Mouse (Mus musculus) midbrain, postnatal 0 days (tissue): ENCODE data around the gene Mog. TPM values are rescaled to one million over a fixed set of nuclear protein-coding genes. Genes with fewer than 3 reads are reported as not detected.

Source experiments
- ATAC-seq: fragments of 200-750 bp; cut with Nextera tagmentation; 2 replicates; pipeline ENCODE4 v1.8.0; 2017; ENCODE audit warnings: moderate number of reproducible peaks, mild to moderate bottlenecking, moderate TSS enrichment, moderate library complexity; ENCODE audit not compliant: low FRiP score
- DNase-seq: peaks from one replicate; pipeline ENCODE4 v3.0.0-alpha.2; 2015; ENCODE audit warnings: low spot score
- H3K27ac ChIP-seq: fragments of 300-500 bp; sonication (generic); 2 replicates; pipeline ENCODE4 v1.5.1; 2014; ENCODE audit warnings: low read depth, mild to moderate bottlenecking, low read length, mixed read lengths
- H3K27me3 ChIP-seq: fragments of 300-500 bp; sonication (generic); 2 replicates; pipeline ENCODE4 v1.6.1; 2014; ENCODE audit warnings: low read length, control low read depth, mixed read lengths; ENCODE audit not compliant: insufficient read depth
- H3K36me3 ChIP-seq: fragments of 300-500 bp; sonication (generic); 2 replicates; pipeline ENCODE4 v1.6.1; 2014; ENCODE audit warnings: low read length, control low read depth, mixed read lengths; ENCODE audit not compliant: insufficient read depth
- H3K4me1 ChIP-seq: fragments of 300-500 bp; sonication (generic); 2 replicates; pipeline ENCODE4 v1.6.1; 2014; ENCODE audit warnings: mild to moderate bottlenecking, control low read depth, antibody characterized with exemption, low read length, mixed read lengths; ENCODE audit not compliant: insufficient read depth
- H3K4me2 ChIP-seq: fragments of 300-500 bp; sonication (generic); 2 replicates; pipeline ENCODE4 v1.6.1; 2014; ENCODE audit warnings: low read depth, mild to moderate bottlenecking, low read length, mixed read lengths; ENCODE audit not compliant: poor library complexity, severe bottlenecking
- H3K4me3 ChIP-seq: fragments of 300-500 bp; sonication (generic); 2 replicates; pipeline ENCODE4 v1.5.1; 2014; ENCODE audit warnings: low read depth, mild to moderate bottlenecking, low read length, moderate library complexity
- H3K9ac ChIP-seq: fragments of 300-500 bp; sonication (generic); replicated peaks from 2 replicates; pipeline ENCODE4 v1.6.1; 2014; ENCODE audit warnings: mild to moderate bottlenecking, low read length, moderate library complexity, mixed read lengths; ENCODE audit not compliant: poor library complexity, severe bottlenecking
- H3K9me3 ChIP-seq: fragments of 300-500 bp; sonication (generic); 2 replicates; pipeline ENCODE4 v1.6.1; 2016; ENCODE audit warnings: low read length, control low read depth
- CTCF ChIP-seq: IDR thresholded peaks from 2 replicates; pipeline ENCODE4 v1.5.1; 2016; ENCODE audit warnings: antibody characterized with exemption, mild to moderate bottlenecking
- WGBS: fragments of 180-500 bp; shearing (Covaris S2); extraction: QIAGEN DNeasy Blood & Tissue Kit; methylation state at CpG from one replicate; pipeline ENCODE4 v1.1.7; 2014; 5-methylcytosine and 5-hydroxymethylcytosine counted together
- polyA plus RNA-seq: library from polyadenylated mRNA; unstranded; fragments of >200 nt; fragmentation: Nextera tagmentation; extraction: Ambion mirVana; gene quantifications from 2 replicates; pipeline ENCODE4 v1.2.1, GENCODE M21; 2015
- total RNA-seq: library from RNA; depleted of rRNA; stranded (reverse); fragments of >200 nt; gene quantifications from 2 replicates; pipeline ENCODE4 v1.2.3, GENCODE M21; 2014

Gene Mog
- total and polyA plus RNA-seq, 2 experiments from 2014 or later: 0.95 TPM; not detected in 1

DNA sequence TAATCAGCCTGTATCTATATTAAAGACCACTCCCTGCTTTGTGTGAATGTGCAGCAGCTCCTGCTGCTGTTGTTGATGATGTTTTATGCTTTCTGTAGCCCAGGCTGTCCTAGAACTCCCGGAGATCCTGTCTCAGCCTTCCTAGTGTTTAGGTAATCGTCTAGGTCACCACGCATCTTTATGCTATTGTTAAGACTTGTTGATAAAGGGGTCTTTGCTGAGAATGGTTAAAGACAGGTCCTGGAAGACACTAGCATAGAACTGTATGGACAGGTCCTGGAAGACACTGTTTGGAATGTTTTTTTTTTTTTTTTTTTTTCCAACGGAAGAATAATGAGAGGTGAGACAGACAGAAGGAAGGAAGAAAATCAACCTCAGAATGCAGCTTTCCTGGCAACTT is 19.8 kb downstream of the Mog start:
- Histone ChIP-seq H3K4me1 (no peaks in the 10 kb centered on the region), H3K9ac (peak overlapping the region; percentile 95), H3K27me3 (no peaks in the 10 kb centered on the region), H3K36me3 (peaks cover 18% of the 10 kb centered on the region), H3K27ac (peak overlapping the region; percentile 99), H3K4me2 (peak overlapping the region; percentile 71), H3K9me3 (no peaks in the 10 kb centered on the region), H3K4me3 (peak overlapping the region; percentile 74)
- 20% methylated on average over 4 of the region's 4 CpGs for WGBS
- ATAC-seq (peak; percentile 33), DNase-seq (peak; percentile 25)
- no peak for TF ChIP-seq CTCF

DNA sequence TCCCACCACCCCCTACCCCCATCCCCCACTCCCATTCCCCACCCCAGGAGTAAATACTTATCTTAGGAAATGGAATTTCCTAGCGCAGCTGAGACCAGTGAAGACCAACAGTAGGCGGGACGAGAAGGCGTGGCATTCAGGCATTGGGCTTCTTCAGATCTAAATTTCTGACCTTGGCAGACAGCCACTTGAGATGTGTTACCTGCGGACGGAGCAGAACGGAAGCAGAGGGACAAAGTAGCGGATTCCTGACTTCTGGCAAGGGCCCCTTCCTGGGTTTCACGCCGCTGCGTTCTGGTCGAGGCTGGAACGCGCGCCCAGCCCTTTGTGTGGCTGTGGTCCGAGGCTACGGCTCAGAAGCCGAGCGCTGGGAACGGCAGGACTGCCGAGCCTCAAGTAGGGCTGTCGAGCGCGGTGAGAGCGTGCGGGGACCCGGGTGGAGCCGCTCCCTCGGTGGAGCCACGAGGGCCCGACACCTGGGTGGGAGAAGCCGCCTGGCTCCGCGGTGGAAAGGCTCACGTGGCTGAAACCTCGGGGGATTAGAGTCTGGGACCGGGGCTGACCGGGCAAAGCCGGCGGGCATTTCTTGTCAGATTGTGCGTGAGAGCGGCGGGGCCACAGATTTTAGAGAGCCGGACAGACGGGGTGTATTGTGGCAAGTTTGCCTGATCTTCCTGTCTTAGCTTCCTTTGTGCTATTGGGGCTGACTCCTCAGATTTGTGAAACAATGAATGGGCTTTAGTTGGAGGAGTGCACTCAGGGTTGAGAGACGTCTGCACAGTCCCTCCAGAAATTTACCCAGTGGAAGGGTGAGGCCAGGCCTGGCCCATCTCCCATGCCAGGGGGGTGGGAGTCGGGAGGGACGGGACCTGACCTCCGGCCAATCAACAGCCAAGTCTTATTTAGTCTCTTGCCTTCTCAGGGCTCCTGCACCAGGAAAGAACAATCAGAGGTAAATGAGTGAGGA is 20.6 kb downstream of the Mog start:
- WGBS: under 1% methylated on average over 49 of the region's 49 CpGs
- TF ChIP-seq CTCF: no peak
- H3K27me3 ChIP-seq: no peaks in the 10 kb centered on the region

DNA sequence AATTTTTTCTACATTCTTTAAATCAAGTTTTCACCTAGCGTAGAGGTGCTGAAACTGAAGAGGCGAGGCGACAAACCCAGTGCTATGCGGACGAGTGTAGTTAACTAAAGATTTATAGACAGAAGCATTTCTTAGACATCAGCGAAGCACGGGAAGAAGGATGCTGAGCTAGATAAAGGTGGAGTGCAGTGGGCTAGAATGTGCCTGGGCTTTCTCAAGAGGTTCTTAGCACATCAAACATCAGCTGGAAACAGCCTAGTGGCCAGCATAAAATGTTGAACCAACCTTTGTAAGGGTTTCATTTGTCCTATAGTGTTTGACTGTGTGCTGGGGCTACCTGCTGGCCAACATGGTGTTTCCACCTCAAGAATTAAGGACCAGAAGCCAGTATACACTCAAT is 22.3 kb downstream of the Mog start, which contains the start of gene Zfp57:
TSS of gene Zfp57 (plus strand) at position 301 of the 400 bp plus-strand sequence.
- no peak for ATAC-seq
- H3K27ac ChIP-seq: no peak within 1 kb of the TSS
- WGBS: 96% methylated on average over 7 of the region's 7 CpGs

More for the DNA sequence above, 20.6 kb downstream of the Mog start:
- H3K4me2 ChIP-seq: peak overlapping the region; percentile 71
- H3K36me3 ChIP-seq: peaks cover 11% of the 10 kb centered on the region
- H3K9me3 ChIP-seq: no peaks in the 10 kb centered on the region
- no peaks in the 10 kb centered on the region for H3K4me1 ChIP-seq
- peak overlapping the region; percentile 99 for H3K27ac ChIP-seq
- peak overlapping the region; percentile 95 for H3K9ac ChIP-seq
- ATAC-seq (peak; percentile 86), DNase-seq (peak; percentile 93)
- peak overlapping the region; percentile 74 for H3K4me3 ChIP-seq

DNA sequence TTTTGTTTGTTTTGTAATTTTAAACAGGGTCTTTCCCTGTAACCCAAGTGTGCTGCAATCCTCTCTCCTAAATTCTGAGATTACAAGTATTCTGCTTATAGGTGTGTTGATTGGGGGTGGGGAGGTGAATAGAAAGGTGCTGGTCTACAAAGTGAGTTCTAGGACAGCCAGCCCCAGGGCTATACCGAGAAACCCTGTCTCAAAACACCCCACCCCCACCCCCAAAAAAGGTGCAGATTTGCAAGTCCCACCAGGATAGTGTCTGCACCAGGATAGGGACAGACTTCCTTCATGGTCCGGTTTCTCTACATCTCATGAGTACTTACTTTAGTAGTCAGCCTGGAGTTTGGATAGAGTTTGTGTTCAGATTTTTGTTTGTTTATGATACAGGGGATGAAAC is 24.7 kb downstream of the Mog start:
- Histone ChIP-seq H3K36me3 (no peaks in the 10 kb centered on the region), H3K4me2 (no peak overlapping the region), H3K9ac (no peak overlapping the region), H3K27me3 (no peaks in the 10 kb centered on the region), H3K4me3 (no peak overlapping the region), H3K9me3 (no peaks in the 10 kb centered on the region), H3K27ac (no peak overlapping the region), H3K4me1 (no peaks in the 10 kb centered on the region)
- ATAC-seq (no peak), DNase-seq (no peak)
- no peak for TF ChIP-seq CTCF
- 84% methylated on average over 2 of the region's 2 CpGs for WGBS

More for the DNA sequence above, 22.3 kb downstream of the Mog start, which contains the start of gene Zfp57:
- Histone ChIP-seq H3K4me2 (peak within 1 kb of the TSS; percentile 71), H3K4me1 (no peaks in the 10 kb centered on the region), H3K4me3 (peak within 1 kb of the TSS; percentile 9; the same call in 1 of the 2 replicates), H3K9me3 (no peaks in the 10 kb centered on the region), H3K27me3 (no peaks in the 10 kb centered on the region), H3K9ac (no peak within 1 kb of the TSS), H3K36me3 (no peaks in the 10 kb centered on the region)
- no peak for TF ChIP-seq CTCF
- DNase-seq: no peak

DNA sequence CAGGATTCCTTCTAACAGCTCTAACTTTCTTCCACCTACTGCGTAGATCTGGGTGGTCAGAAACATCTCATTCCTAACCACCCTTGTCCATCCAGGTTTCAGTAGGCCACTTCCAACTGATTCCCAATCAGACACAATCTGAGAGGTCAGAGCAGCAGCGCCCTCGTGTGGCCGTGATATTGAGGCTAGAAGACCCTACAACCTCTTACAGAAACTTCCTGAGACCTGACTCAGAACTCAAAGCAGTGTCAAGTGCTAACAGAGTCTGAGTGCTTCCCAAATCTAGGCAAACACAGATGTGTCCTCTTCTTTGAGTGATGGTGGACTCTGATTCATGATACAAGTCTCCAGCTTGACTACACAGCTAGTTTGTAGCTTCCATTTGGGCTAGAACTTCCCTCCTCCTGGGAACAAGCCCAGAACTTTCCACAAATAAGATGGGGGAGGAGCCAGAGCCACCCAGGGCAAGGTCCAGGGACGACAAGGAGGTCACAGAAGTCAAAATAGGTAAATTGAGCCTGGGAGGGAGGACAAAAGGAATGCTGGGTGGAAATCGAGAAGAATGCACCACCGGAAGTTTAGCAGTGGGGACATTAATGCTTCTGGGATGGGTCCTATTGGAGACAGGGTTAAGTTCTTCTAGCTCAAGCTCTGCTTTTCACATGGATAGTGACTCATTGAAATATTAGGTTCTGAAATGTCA is 26.0 kb downstream of the Mog start:
- ATAC-seq: no peak

More for the DNA sequence above, 26.0 kb downstream of the Mog start:
- Histone ChIP-seq H3K4me2 (no peak overlapping the region), H3K27ac (no peak overlapping the region), H3K9ac (no peak overlapping the region), H3K4me1 (no peaks in the 10 kb centered on the region), H3K4me3 (no peak overlapping the region), H3K36me3 (no peaks in the 10 kb centered on the region), H3K27me3 (no peaks in the 10 kb centered on the region), H3K9me3 (no peaks in the 10 kb centered on the region)
- DNase-seq: peak; percentile 84
- peak; percentile 84 for TF ChIP-seq CTCF
- WGBS: 34% methylated on average over 7 of the region's 7 CpGs
